Mouse (Mus musculus) embryonic facial prominence, embryonic 14.5 days (tissue): ENCODE measurements around the gene Pifo. TPM values are rescaled to one million over a fixed set of nuclear protein-coding genes. Genes with fewer than 3 reads are reported as not detected.
A peak's percentile ranks its signal among the peaks of the same experiment; 100 is the strongest.
"Not testable (repeated sequence)": the region's sequence is repeated elsewhere in the genome, so short reads cannot be mapped to it uniquely, and the experiment has no call there.

Source experiments
- ATAC-seq: fragments of 200-750 bp; cut with Nextera tagmentation; 2 replicates; pipeline ENCODE4 v1.8.0; 2017; ENCODE audit warnings: low read depth, moderate number of reproducible peaks, moderate TSS enrichment
- DNase-seq: peaks from one replicate; pipeline ENCODE4 v3.0.0-alpha.2; 2015; ENCODE audit warnings: low spot score
- H3K27ac ChIP-seq: fragments of 300-500 bp; sonication (generic); replicated peaks from 2 replicates; pipeline ENCODE4 v1.5.1; 2014; ENCODE audit warnings: low read depth, mild to moderate bottlenecking, low read length, moderate library complexity
- H3K27me3 ChIP-seq: fragments of 300-500 bp; sonication (generic); replicated peaks from 2 replicates; pipeline ENCODE4 v1.6.1; 2014; ENCODE audit warnings: low read length; ENCODE audit not compliant: control insufficient read depth, insufficient read depth
- H3K36me3 ChIP-seq: fragments of 300-500 bp; sonication (generic); 2 replicates; pipeline ENCODE4 v1.6.1; 2014; ENCODE audit warnings: low read length, mixed read lengths; ENCODE audit not compliant: control insufficient read depth, insufficient read depth
- H3K4me1 ChIP-seq: fragments of 300-500 bp; sonication (generic); 2 replicates; pipeline ENCODE4 v1.6.1; 2014; ENCODE audit warnings: antibody characterized with exemption, low read length; ENCODE audit not compliant: control insufficient read depth, insufficient read depth
- H3K4me2 ChIP-seq: fragments of 300-500 bp; sonication (generic); 2 replicates; pipeline ENCODE4 v1.6.1; 2014; ENCODE audit warnings: low read depth, mild to moderate bottlenecking, low read length, moderate library complexity, mixed read lengths
- H3K4me3 ChIP-seq: fragments of 300-500 bp; sonication (generic); 2 replicates; pipeline ENCODE4 v1.5.1; 2014; ENCODE audit warnings: low read depth, mild to moderate bottlenecking, low read length
- H3K9ac ChIP-seq: fragments of 300-500 bp; sonication (generic); 2 replicates; pipeline ENCODE4 v1.6.1; 2014; ENCODE audit warnings: low read depth, mild to moderate bottlenecking, low read length, moderate library complexity, mixed read lengths
- H3K9me3 ChIP-seq: fragments of 300-500 bp; sonication (generic); 2 replicates; pipeline ENCODE4 v1.6.1; 2016; ENCODE audit warnings: low read length; ENCODE audit not compliant: control insufficient read depth
- WGBS: fragments of 180-500 bp; shearing (Covaris S2); extraction: QIAGEN DNeasy Blood & Tissue Kit; methylation state at CpG from one replicate; pipeline ENCODE4 v1.1.7; 2014; 5-methylcytosine and 5-hydroxymethylcytosine counted together
- polyA plus RNA-seq: library from polyadenylated mRNA; unstranded; fragments of >200 nt; fragmentation: Nextera tagmentation; extraction: Ambion mirVana; gene quantifications from 2 replicates; pipeline ENCODE4 v1.2.1, GENCODE M21; 2014

Gene Pifo
- polyA plus RNA-seq, 1 experiment from 2014 or later = 13.1 TPM

- Histone ChIP-seq H3K9ac (no peak overlapping the region), H3K4me3 (no peak overlapping the region; the same call in 1 of the 2 replicates), H3K4me2 (peak overlapping the region; percentile 40), H3K27me3 (no peaks in the 10 kb centered on the region), H3K4me1 (peaks cover 7% of the 10 kb centered on the region; the same call in 1 of the 2 replicates), H3K36me3 (no peaks in the 10 kb centered on the region), H3K27ac (no peak overlapping the region), H3K9me3 (no peaks in the 10 kb centered on the region)
- 16% methylated on average over 11 of the region's 11 CpGs for WGBS
- DNase-seq (no peak), ATAC-seq (peak; percentile 44; the same call in 1 of the 2 replicates)
Measured at GRCm38 (mm10) chr3:106000707-106001375, 13.6 kb downstream of the Pifo start.

- Histone ChIP-seq H3K4me3 (no peak overlapping the region), H3K4me1 (no peaks in the 10 kb centered on the region), H3K27ac (no peak overlapping the region), H3K9me3 (no peaks in the 10 kb centered on the region), H3K36me3 (no peaks in the 10 kb centered on the region), H3K9ac (no peak overlapping the region), H3K27me3 (no peaks in the 10 kb centered on the region), H3K4me2 (no peak overlapping the region)
- ATAC-seq (no peak), DNase-seq (no peak)
- 20% methylated on average over 2 of the region's 2 CpGs for WGBS
Measured at GRCm38 (mm10) chr3:105994730-105995129, 19.7 kb downstream of the Pifo start.

- no peaks in the 10 kb centered on the region for H3K9me3 ChIP-seq
- ATAC-seq = no peak
- H3K4me2 ChIP-seq = no peak overlapping the region
- no peaks in the 10 kb centered on the region for H3K27me3 ChIP-seq
- 25% methylated on average over 4 of the region's 4 CpGs for WGBS
- H3K4me3 ChIP-seq = no peak overlapping the region
- DNase-seq = peak; percentile 62
- no peak overlapping the region; the same call in 1 of the 2 replicates for H3K9ac ChIP-seq
- H3K27ac ChIP-seq = no peak overlapping the region
- no peaks in the 10 kb centered on the region for H3K4me1 ChIP-seq
- no peaks in the 10 kb centered on the region for H3K36me3 ChIP-seq
Measured at GRCm38 (mm10) chr3:105991653-105992283, 22.7 kb downstream of the Pifo start.

- 53% methylated on average over 5 of the region's 5 CpGs for WGBS
- not testable (repeated sequence) for H3K4me2 ChIP-seq, H3K4me1 ChIP-seq, H3K27ac ChIP-seq, H3K36me3 ChIP-seq, DNase-seq, H3K27me3 ChIP-seq, H3K9ac ChIP-seq, ATAC-seq, H3K4me3 ChIP-seq, H3K9me3 ChIP-seq
Measured at GRCm38 (mm10) chr3:105989611-105990010, 24.8 kb downstream of the Pifo start.

- no peak for ATAC-seq
- H3K9me3 ChIP-seq = no peaks in the 10 kb centered on the region
- H3K4me2 ChIP-seq = no peak overlapping the region
- H3K27ac ChIP-seq = no peak overlapping the region
- no peak overlapping the region for H3K4me3 ChIP-seq
- DNase-seq = no peak
- WGBS = 80% methylated on average over 2 of the region's 2 CpGs
- H3K27me3 ChIP-seq = no peaks in the 10 kb centered on the region
- H3K9ac ChIP-seq = no peak overlapping the region
- no peaks in the 10 kb centered on the region for H3K4me1 ChIP-seq
- peaks cover 18% of the 10 kb centered on the region for H3K36me3 ChIP-seq
Measured at GRCm38 (mm10) chr3:105974174-105974573, 40.3 kb downstream of the Pifo start.

GRCm38 (mm10) chr3:105973411-105973810, 41.0 kb downstream of the Pifo start, which contains the start of gene Ovgp1:
Gene Ovgp1 (plus strand): TSS chr3:105973711.
- Histone ChIP-seq H3K4me1 (no peaks in the 10 kb centered on the region), H3K4me2 (no peak within 1 kb of the TSS), H3K27ac (no peak within 1 kb of the TSS), H3K9me3 (no peaks in the 10 kb centered on the region), H3K9ac (no peak within 1 kb of the TSS), H3K36me3 (peaks cover 26% of the 10 kb centered on the region), H3K4me3 (no peak within 1 kb of the TSS), H3K27me3 (no peaks in the 10 kb centered on the region)
- 72% methylated on average over 3 of the region's 3 CpGs for WGBS
- ATAC-seq (no peak), DNase-seq (no peak)

GRCm38 (mm10) chr3:105971831-105972446, 42.5 kb downstream of the Pifo start:
- Histone ChIP-seq H3K4me1 (no peaks in the 10 kb centered on the region), H3K9ac (no peak overlapping the region), H3K27ac (no peak overlapping the region), H3K27me3 (no peaks in the 10 kb centered on the region), H3K4me3 (no peak overlapping the region), H3K36me3 (peaks cover 41% of the 10 kb centered on the region), H3K9me3 (no peaks in the 10 kb centered on the region), H3K4me2 (no peak overlapping the region)
- no peak for DNase-seq
- 79% methylated on average over 5 of the region's 5 CpGs for WGBS
- ATAC-seq = 0 out of 2 replicates have a peak, but pooled peaks have one; percentile 26

GRCm38 (mm10) chr3:105960700-105961099, 53.7 kb downstream of the Pifo start:
- Histone ChIP-seq H3K4me3 (peak overlapping the region; percentile 85; the same call in 1 of the 2 replicates), H3K36me3 (peaks cover 66% of the 10 kb centered on the region), H3K9ac (peak overlapping the region; percentile 92; the same call in 1 of the 2 replicates), H3K27ac (no peak overlapping the region), H3K4me1 (peaks cover 16% of the 10 kb centered on the region), H3K27me3 (no peaks in the 10 kb centered on the region), H3K9me3 (no peaks in the 10 kb centered on the region), H3K4me2 (peak overlapping the region; percentile 88)
- WGBS = 89% methylated on average over 2 of the region's 2 CpGs
- DNase-seq = no peak
- ATAC-seq = no peak
